Mouse (Mus musculus): ENCODE data around the gene Vmn1r199. TPM values are rescaled to one million over a fixed set of nuclear protein-coding genes. Genes with fewer than 3 reads are reported as not detected.

Vmn1r199 gene
- polyA plus RNA-seq (2014; fragmentation: Illumina TruSeq; extraction: RNeasy Lipid Tissue Mini Kit (QIAGEN cat#74804); ENCODE audit: low read depth, low replicate concordance): not detected

GRCm38 (mm10) chr13:22379518-22379917, at the start of gene Vmn1r199:
TSS of gene Vmn1r199 (plus strand) at chr13:22379818.

GRCm38 (mm10) chr13:22350064-22350463, 29.6 kb upstream of the Vmn1r199 start, which contains the start of gene Vmn1r198:
TSS of gene Vmn1r198 (plus strand) at chr13:22350364.

GRCm38 (mm10) chr13:22390073-22390472, 10.5 kb downstream of the Vmn1r199 start, which contains the start of gene Vmn1r200:
TSS of gene Vmn1r200 (plus strand) at chr13:22390373.

Other genes with a start within 250 kb of the Vmn1r199 start
- gene Vmn1r191, start 195.8 kb upstream of the Vmn1r199 start, polyA plus RNA-seq (2014; fragmentation: Illumina TruSeq; extraction: RNeasy Lipid Tissue Mini Kit (QIAGEN cat#74804); ENCODE audit: low read depth, low replicate concordance): not detected
- gene Vmn1r192, start 188.7 kb upstream of the Vmn1r199 start, polyA plus RNA-seq (2014; fragmentation: Illumina TruSeq; extraction: RNeasy Lipid Tissue Mini Kit (QIAGEN cat#74804); ENCODE audit: low read depth, low replicate concordance): not detected
- not detected for gene Vmn1r193, start 156.7 kb upstream of the Vmn1r199 start, polyA plus RNA-seq (2014; fragmentation: Illumina TruSeq; extraction: RNeasy Lipid Tissue Mini Kit (QIAGEN cat#74804); ENCODE audit: low read depth, low replicate concordance)
- not detected for gene Vmn1r194, start 135.6 kb upstream of the Vmn1r199 start, polyA plus RNA-seq (2014; fragmentation: Illumina TruSeq; extraction: RNeasy Lipid Tissue Mini Kit (QIAGEN cat#74804); ENCODE audit: low read depth, low replicate concordance)
- gene Vmn1r195, start 109.3 kb upstream of the Vmn1r199 start, polyA plus RNA-seq (2014; fragmentation: Illumina TruSeq; extraction: RNeasy Lipid Tissue Mini Kit (QIAGEN cat#74804); ENCODE audit: low read depth, low replicate concordance): not detected
- gene Vmn1r196, start 89.9 kb upstream of the Vmn1r199 start, polyA plus RNA-seq (2014; fragmentation: Illumina TruSeq; extraction: RNeasy Lipid Tissue Mini Kit (QIAGEN cat#74804); ENCODE audit: low read depth, low replicate concordance): not detected
- gene Vmn1r197, start 55.2 kb upstream of the Vmn1r199 start, polyA plus RNA-seq (2014; fragmentation: Illumina TruSeq; extraction: RNeasy Lipid Tissue Mini Kit (QIAGEN cat#74804); ENCODE audit: low read depth, low replicate concordance): not detected
- gene Vmn1r198, start 29.5 kb upstream of the Vmn1r199 start, polyA plus RNA-seq (2014; fragmentation: Illumina TruSeq; extraction: RNeasy Lipid Tissue Mini Kit (QIAGEN cat#74804); ENCODE audit: low read depth, low replicate concordance): not detected
- gene Vmn1r200, start 10.6 kb downstream of the Vmn1r199 start, polyA plus RNA-seq (2014; fragmentation: Illumina TruSeq; extraction: RNeasy Lipid Tissue Mini Kit (QIAGEN cat#74804); ENCODE audit: low read depth, low replicate concordance): not detected
- not detected for gene Vmn1r201, start 92.1 kb downstream of the Vmn1r199 start, polyA plus RNA-seq (2014; fragmentation: Illumina TruSeq; extraction: RNeasy Lipid Tissue Mini Kit (QIAGEN cat#74804); ENCODE audit: low read depth, low replicate concordance)
- gene Vmn1r202, start 125.6 kb downstream of the Vmn1r199 start, polyA plus RNA-seq (2014; fragmentation: Illumina TruSeq; extraction: RNeasy Lipid Tissue Mini Kit (QIAGEN cat#74804); ENCODE audit: low read depth, low replicate concordance): not detected
- not detected for gene Vmn1r203, start 138.3 kb downstream of the Vmn1r199 start, polyA plus RNA-seq (2014; fragmentation: Illumina TruSeq; extraction: RNeasy Lipid Tissue Mini Kit (QIAGEN cat#74804); ENCODE audit: low read depth, low replicate concordance)
- not detected for gene Vmn1r204, start 173.4 kb downstream of the Vmn1r199 start, polyA plus RNA-seq (2014; fragmentation: Illumina TruSeq; extraction: RNeasy Lipid Tissue Mini Kit (QIAGEN cat#74804); ENCODE audit: low read depth, low replicate concordance)
- not detected for gene Vmn1r205, start 213.2 kb downstream of the Vmn1r199 start, polyA plus RNA-seq (2014; fragmentation: Illumina TruSeq; extraction: RNeasy Lipid Tissue Mini Kit (QIAGEN cat#74804); ENCODE audit: low read depth, low replicate concordance)
- gene Vmn1r206, start 244.4 kb downstream of the Vmn1r199 start, polyA plus RNA-seq (2014; fragmentation: Illumina TruSeq; extraction: RNeasy Lipid Tissue Mini Kit (QIAGEN cat#74804); ENCODE audit: low read depth, low replicate concordance): not detected